Mouse (Mus musculus): Measurements from ENCODE around the gene Il22ra1. TPM values are rescaled to one million over a fixed set of nuclear protein-coding genes. Genes with fewer than 3 reads are reported as not detected.

The Il22ra1 gene
- polyA plus RNA-seq, 1 experiment from 2014 or later: not detected

DNA sequence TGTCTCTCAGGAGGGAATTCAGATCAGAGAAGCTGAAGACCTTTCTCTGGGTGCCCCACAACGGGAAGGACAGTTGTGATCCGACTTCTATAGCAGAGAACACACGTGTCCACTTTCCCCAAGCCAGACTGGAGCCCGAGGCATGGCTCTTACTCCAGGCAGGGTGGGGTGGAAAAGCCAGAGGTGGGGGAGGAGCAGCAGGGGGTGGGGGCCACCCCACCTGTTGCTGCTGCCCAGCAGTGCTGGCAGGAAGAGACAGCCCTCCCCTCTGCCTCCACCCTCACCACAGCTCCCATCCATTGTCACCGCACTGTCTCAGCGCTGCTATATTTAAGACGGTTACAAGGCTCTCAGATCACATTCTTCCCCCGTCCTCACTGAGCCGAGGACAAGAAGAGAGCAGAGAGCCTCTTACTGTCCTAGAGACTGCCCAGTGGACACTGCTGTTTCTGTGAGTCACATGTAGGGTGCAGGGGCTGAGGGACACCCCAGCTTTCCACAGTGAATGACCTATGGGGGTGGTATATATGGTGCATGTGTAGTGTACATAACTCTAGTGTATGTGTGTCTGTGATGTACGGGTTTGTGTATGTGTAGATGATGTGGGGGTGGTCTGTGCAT lies 31.5 kb downstream of the Il22ra1 start, which contains the start of gene Myom3:
TSS of gene Myom3 (plus strand) at position 360 of the 621 bp plus-strand sequence.
- Histone ChIP-seq H3K4me3 (ENCODE audit: low read depth, low read length) (no peak within 1 kb of the TSS), H3K27me3 (replicated peaks; ENCODE audit: control insufficient read depth, insufficient read depth, low read length) (no peaks in the 10 kb centered on the region), H3K4me1 (ENCODE audit: control insufficient read depth, insufficient read depth, low read length) (no peaks in the 10 kb centered on the region), H3K4me2 (ENCODE audit: low read length) (no peak within 1 kb of the TSS), H3K36me3 (ENCODE audit: control insufficient read depth, insufficient read depth, low read length) (no peaks in the 10 kb centered on the region), H3K27ac (ENCODE audit: low read depth, low read length) (no peak within 1 kb of the TSS), H3K9ac (ENCODE audit: low read length) (no peak within 1 kb of the TSS), H3K9me3 (replicated peaks; ENCODE audit: control insufficient read depth, low read length) (no peaks in the 10 kb centered on the region)
- ATAC-seq (no peak), DNase-seq (ENCODE audit: low spot score) (no peak)
- WGBS: 66% methylated on average over 10 of the region's 10 CpGs

DNA sequence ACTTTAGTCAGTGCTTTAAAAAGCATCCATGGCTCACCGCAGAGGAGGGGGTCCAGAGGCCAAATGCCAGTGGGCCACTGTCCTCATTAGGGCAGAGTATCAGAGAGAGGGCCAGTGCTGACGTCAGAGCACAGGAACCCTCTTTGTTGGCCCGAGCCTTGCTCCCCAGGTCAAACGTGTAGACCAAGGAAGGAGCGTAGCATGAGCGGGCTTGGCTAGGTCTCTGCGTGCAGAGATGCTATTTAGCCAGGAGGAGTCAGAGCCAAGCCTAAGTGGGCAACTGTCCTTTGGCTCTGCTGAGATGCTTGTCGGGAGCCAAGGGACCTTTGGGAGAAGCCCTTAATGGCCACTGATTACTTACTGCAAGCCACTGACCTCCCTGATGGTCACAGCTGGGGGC lies 33.1 kb downstream of the Il22ra1 start:
- no peak for ATAC-seq
- H3K4me1 ChIP-seq (ENCODE audit: control insufficient read depth, insufficient read depth, low read length): no peaks in the 10 kb centered on the region
- H3K27me3 ChIP-seq (replicated peaks; ENCODE audit: control insufficient read depth, insufficient read depth, low read length): no peaks in the 10 kb centered on the region
- no peak overlapping the region for H3K4me3 ChIP-seq (ENCODE audit: low read depth, low read length)
- DNase-seq (ENCODE audit: low spot score): no peak
- no peak overlapping the region for H3K9ac ChIP-seq (ENCODE audit: low read length)
- 73% methylated on average over 8 of the region's 8 CpGs for WGBS
- H3K4me2 ChIP-seq (ENCODE audit: low read length): no peak overlapping the region
- no peak overlapping the region for H3K27ac ChIP-seq (ENCODE audit: low read depth, low read length)
- H3K36me3 ChIP-seq (ENCODE audit: control insufficient read depth, insufficient read depth, low read length): no peaks in the 10 kb centered on the region
- no peaks in the 10 kb centered on the region for H3K9me3 ChIP-seq (replicated peaks; ENCODE audit: control insufficient read depth, low read length)

DNA sequence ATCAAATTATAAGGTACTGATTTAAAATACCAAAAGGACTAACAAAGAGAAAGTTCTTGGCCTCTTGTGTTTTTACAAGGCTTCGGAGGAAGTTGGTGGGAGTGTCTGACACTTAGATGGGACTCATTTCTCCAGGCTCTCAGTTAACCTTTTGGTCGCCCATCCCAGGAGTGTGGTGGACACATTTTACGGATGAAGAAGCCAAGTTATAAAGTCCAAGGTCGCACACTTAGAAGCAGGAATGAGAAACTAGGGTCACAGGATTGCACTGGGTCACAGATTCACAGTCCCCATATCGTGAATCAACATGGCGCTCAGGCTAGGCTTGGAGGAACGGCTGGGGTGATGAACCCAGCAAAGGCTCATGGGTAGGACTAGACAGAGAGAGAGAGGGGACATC lies 33.6 kb downstream of the Il22ra1 start:
- WGBS: 91% methylated on average over 7 of the region's 7 CpGs
- Histone ChIP-seq H3K27me3 (replicated peaks; ENCODE audit: control insufficient read depth, insufficient read depth, low read length) (no peaks in the 10 kb centered on the region), H3K36me3 (ENCODE audit: control insufficient read depth, insufficient read depth, low read length) (no peaks in the 10 kb centered on the region), H3K9me3 (replicated peaks; ENCODE audit: control insufficient read depth, low read length) (no peaks in the 10 kb centered on the region), H3K27ac (ENCODE audit: low read depth, low read length) (no peak overlapping the region), H3K9ac (ENCODE audit: low read length) (no peak overlapping the region), H3K4me2 (ENCODE audit: low read length) (no peak overlapping the region), H3K4me3 (ENCODE audit: low read depth, low read length) (no peak overlapping the region), H3K4me1 (ENCODE audit: control insufficient read depth, insufficient read depth, low read length) (no peaks in the 10 kb centered on the region)
- DNase-seq (ENCODE audit: low spot score) (no peak), ATAC-seq (no peak)

DNA sequence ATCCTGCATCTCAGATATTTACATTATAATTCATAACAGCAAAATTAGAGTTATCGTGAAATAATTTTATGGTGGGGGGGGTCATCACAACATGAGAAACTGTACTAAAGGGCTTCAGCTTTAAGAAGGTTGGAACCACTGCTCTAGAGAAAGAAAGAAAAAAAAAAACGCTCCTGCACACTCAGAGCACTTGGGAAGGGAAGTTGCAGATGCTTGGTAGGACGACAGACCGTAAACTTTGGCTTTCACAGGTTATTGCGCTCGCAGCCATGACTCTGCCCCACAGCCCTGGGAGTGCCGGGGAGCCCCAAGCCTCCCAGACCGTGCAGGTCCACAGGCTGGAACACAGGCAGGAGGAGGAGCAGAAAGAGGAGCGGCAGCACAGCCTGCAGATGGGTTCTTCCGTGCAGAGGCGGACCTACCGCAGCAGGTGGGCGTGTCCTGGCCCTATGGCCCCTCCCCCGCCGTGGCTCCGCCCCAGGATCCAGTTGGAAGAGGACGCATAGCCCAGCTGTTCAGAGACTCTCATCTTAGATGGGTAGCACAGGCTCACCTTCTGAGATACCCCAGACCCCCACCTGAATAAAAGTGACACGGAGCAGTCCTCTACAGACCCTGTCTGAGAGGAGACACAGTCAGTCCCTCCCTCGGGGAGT lies 34.4 kb downstream of the Il22ra1 start:
- WGBS: 9% methylated on average over 19 of the region's 19 CpGs
- Histone ChIP-seq H3K4me3 (ENCODE audit: low read depth, low read length) (no peak overlapping the region), H3K9ac (ENCODE audit: low read length) (no peak overlapping the region)

DNA sequence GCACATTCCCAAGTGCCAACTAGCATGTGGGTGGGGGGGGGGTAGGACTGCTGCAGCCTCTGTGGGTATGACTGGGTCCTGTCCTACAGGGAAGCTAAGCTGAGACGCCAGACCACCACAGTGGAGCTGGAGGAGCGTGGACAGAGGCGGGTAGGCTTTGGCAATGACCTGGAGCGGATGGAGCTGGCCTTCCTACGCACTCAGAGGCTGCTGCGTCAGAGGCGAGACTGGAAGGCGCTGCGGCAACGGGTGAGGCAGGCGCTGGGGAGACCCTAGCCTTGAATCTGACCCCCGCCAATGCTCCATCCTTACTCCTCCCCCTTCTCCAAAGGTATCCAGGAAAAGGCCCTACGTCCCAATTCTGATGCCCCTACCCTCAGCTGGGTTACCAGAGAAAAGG lies 36.7 kb downstream of the Il22ra1 start:
- no peaks in the 10 kb centered on the region for H3K36me3 ChIP-seq (ENCODE audit: control insufficient read depth, insufficient read depth, low read length)
- no peak for DNase-seq (ENCODE audit: low spot score)
- ATAC-seq: no peak
- no peaks in the 10 kb centered on the region for H3K27me3 ChIP-seq (replicated peaks; ENCODE audit: control insufficient read depth, insufficient read depth, low read length)
- no peak overlapping the region for H3K4me3 ChIP-seq (ENCODE audit: low read depth, low read length)
- no peak overlapping the region for H3K4me2 ChIP-seq (ENCODE audit: low read length)
- no peaks in the 10 kb centered on the region for H3K9me3 ChIP-seq (replicated peaks; ENCODE audit: control insufficient read depth, low read length)
- no peaks in the 10 kb centered on the region for H3K4me1 ChIP-seq (ENCODE audit: control insufficient read depth, insufficient read depth, low read length)
- H3K27ac ChIP-seq (ENCODE audit: low read depth, low read length): no peak overlapping the region
- WGBS: 91% methylated on average over 13 of the region's 13 CpGs
- H3K9ac ChIP-seq (ENCODE audit: low read length): no peak overlapping the region

More for the DNA sequence above, 34.4 kb downstream of the Il22ra1 start:
- DNase-seq (ENCODE audit: low spot score): peak; percentile 57
- peak; percentile 61; the same call in 1 of the 2 replicates for ATAC-seq
- Histone ChIP-seq H3K36me3 (ENCODE audit: control insufficient read depth, insufficient read depth, low read length) (no peaks in the 10 kb centered on the region), H3K4me1 (ENCODE audit: control insufficient read depth, insufficient read depth, low read length) (no peaks in the 10 kb centered on the region), H3K27ac (ENCODE audit: low read depth, low read length) (no peak overlapping the region), H3K9me3 (replicated peaks; ENCODE audit: control insufficient read depth, low read length) (no peaks in the 10 kb centered on the region), H3K27me3 (replicated peaks; ENCODE audit: control insufficient read depth, insufficient read depth, low read length) (no peaks in the 10 kb centered on the region), H3K4me2 (ENCODE audit: low read length) (peak overlapping the region; percentile 33)

DNA sequence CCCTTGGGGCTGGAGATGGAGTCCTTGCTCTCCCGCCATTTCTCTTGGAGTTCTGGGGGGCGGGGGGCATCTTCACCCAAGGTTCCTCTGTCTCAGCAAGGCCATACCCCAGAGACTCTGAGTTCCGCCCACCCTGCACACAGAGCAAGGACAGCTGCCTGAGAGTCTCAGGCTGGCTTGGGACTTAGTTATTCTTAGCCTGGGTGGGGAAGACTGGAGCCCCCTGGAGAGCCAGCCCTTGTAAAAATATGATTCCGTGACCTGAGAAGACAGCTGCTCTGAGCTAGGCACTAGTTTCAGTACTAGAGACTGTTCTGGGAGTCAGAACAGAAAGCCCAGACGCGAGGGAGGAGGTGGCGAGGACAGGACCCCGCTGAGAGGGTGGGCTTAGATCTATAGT lies 37.7 kb downstream of the Il22ra1 start:
- Histone ChIP-seq H3K36me3 (ENCODE audit: control insufficient read depth, insufficient read depth, low read length) (no peaks in the 10 kb centered on the region), H3K4me3 (ENCODE audit: low read depth, low read length) (no peak overlapping the region), H3K9me3 (replicated peaks; ENCODE audit: control insufficient read depth, low read length) (no peaks in the 10 kb centered on the region), H3K4me1 (ENCODE audit: control insufficient read depth, insufficient read depth, low read length) (no peaks in the 10 kb centered on the region), H3K4me2 (ENCODE audit: low read length) (no peak overlapping the region), H3K9ac (ENCODE audit: low read length) (no peak overlapping the region), H3K27me3 (replicated peaks; ENCODE audit: control insufficient read depth, insufficient read depth, low read length) (no peaks in the 10 kb centered on the region), H3K27ac (ENCODE audit: low read depth, low read length) (no peak overlapping the region)
- DNase-seq (ENCODE audit: low spot score) (no peak), ATAC-seq (no peak)
- WGBS: 84% methylated on average over 8 of the region's 8 CpGs

DNA sequence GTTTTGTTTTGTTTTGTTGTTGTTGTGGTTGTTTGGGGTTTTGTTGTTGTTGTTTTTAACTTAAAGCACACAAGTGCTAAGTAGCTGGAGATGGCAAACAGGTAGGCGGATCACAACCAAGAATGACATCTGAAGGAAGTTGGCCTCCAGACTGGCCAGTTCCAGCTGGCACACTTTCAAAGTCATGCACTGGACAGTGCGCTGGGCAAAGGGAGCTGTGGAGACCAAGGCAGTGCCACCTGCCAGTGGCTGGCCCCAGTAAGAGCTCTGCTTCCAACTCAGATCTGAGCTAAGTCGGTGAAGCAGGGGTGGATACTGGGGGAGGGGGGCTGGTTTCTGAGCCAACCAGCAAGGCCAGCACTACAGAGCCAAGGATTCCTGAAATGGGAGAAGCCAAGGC lies 39.0 kb downstream of the Il22ra1 start:
- Histone ChIP-seq H3K27me3 (replicated peaks; ENCODE audit: control insufficient read depth, insufficient read depth, low read length) (no peaks in the 10 kb centered on the region), H3K36me3 (ENCODE audit: control insufficient read depth, insufficient read depth, low read length) (no peaks in the 10 kb centered on the region), H3K9ac (ENCODE audit: low read length) (no peak overlapping the region), H3K9me3 (replicated peaks; ENCODE audit: control insufficient read depth, low read length) (no peaks in the 10 kb centered on the region), H3K4me1 (ENCODE audit: control insufficient read depth, insufficient read depth, low read length) (no peaks in the 10 kb centered on the region), H3K4me3 (ENCODE audit: low read depth, low read length) (no peak overlapping the region), H3K27ac (ENCODE audit: low read depth, low read length) (no peak overlapping the region), H3K4me2 (ENCODE audit: low read length) (no peak overlapping the region)
- DNase-seq (ENCODE audit: low spot score) (no peak), ATAC-seq (no peak)
- 85% methylated on average over 3 of the region's 3 CpGs for WGBS

DNA sequence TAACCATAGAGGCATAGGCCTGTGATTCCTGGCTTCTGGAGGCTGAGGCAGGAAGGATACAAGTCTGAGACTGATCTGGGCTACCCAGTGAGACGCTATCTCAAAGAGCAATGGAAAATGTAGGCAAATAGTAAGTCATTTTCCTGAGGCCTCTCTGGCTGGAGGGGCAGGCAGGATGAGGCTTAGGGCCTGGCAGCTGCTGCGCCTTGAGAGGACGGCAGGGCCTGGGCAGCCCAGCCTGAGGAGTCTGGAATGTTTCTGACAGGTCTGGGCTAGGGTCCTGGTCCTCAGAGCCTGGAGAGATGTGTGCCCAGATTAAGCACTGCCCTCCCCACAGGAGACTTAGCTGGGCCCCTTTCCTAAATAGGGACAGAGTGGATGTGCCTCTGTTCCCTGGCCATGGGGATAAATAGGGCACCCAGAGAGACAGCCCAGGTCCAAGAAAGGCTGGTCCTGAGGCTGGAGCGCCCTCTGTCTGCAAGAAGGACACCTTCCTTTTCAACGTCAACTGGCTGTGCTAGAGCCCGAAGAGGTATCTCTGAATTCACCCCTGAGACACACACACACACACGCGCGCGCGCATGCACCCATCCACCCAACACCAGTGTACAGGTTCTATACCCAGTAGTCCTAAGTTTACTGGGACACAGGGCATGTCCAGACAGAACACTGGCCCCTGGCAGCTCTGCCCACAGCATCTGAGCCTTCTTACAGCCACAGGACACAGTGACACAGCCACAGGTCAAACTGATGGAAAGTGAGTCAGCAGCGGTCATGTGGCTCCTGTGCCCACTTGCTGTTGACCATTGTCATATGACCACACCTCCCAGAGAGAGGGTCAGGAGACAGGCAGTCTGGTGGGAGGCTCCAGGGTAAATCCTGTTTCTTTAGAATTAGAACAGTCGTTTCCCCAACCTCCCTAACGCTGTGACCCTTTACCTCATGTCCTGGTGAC lies 40.9 kb downstream of the Il22ra1 start:
- H3K36me3 ChIP-seq (ENCODE audit: control insufficient read depth, insufficient read depth, low read length): no peaks in the 10 kb centered on the region
- H3K4me2 ChIP-seq (ENCODE audit: low read length): no peak overlapping the region
- H3K9me3 ChIP-seq (replicated peaks; ENCODE audit: control insufficient read depth, low read length): no peaks in the 10 kb centered on the region
- DNase-seq (ENCODE audit: low spot score): peak; percentile 29
- no peak overlapping the region for H3K27ac ChIP-seq (ENCODE audit: low read depth, low read length)
- no peak for ATAC-seq
- H3K4me1 ChIP-seq (ENCODE audit: control insufficient read depth, insufficient read depth, low read length): no peaks in the 10 kb centered on the region
- H3K9ac ChIP-seq (ENCODE audit: low read length): no peak overlapping the region
- no peaks in the 10 kb centered on the region for H3K27me3 ChIP-seq (replicated peaks; ENCODE audit: control insufficient read depth, insufficient read depth, low read length)
- 67% methylated on average over 14 of the region's 14 CpGs for WGBS
- H3K4me3 ChIP-seq (ENCODE audit: low read depth, low read length): no peak overlapping the region
